Mouse (Mus musculus): Measurements from ENCODE around the gene Nxph4. TPM values are rescaled to one million over a fixed set of nuclear protein-coding genes. Genes with fewer than 3 reads are reported as not detected.
A peak's percentile ranks its signal among the peaks of the same experiment; 100 is the strongest.

Gene Nxph4
- total RNA-seq, 2 experiments from 2014 or later: 1.3 to 1.8 TPM

- intact Hi-C loops (cut with DNase I): no loop called here
- DNase-seq: no peak
These were observed 10.0 kb upstream of the Nxph4 start for GRCm38 (mm10) chr10:127544375-127544774.

- DNase-seq: no peak
- intact Hi-C loops (cut with DNase I): no loop called here
These were observed 9.6 kb upstream of the Nxph4 start for GRCm38 (mm10) chr10:127543916-127544315.

- no peak for DNase-seq
- intact Hi-C loops (cut with DNase I): no loop called here
These were observed 8.4 kb upstream of the Nxph4 start for GRCm38 (mm10) chr10:127542720-127543119.

- intact Hi-C loops (cut with DNase I): no loop called here
- peak; percentile 53 to 59 for DNase-seq
These were observed 7.7 kb upstream of the Nxph4 start for GRCm38 (mm10) chr10:127542084-127542483.

DNA sequence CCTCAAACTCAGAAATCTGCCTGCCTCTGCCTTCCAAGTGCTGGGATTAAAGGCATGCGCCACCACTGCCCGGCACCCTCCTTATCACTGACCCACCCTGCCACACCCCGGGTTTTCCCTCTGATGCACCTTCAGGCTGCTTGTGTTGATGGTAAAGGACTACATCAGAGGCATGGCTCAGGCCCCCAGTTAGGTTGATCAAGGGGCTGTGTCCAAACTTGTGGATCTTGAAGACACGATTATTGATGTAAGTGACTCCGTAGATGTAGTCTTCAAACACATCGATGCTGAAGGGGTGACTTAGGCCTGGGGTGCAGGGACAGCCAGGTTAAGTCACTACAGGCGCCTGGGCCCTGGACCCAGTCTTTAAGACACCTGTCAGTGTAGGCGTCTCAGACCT, 7.2 kb upstream of the Nxph4 start:
- intact Hi-C loops (cut with DNase I): no loop called here

GRCm38 (mm10) chr10:127537854-127538583, 3.7 kb upstream of the Nxph4 start:
- DNase-seq: peak; percentile 84 to 89
- intact Hi-C loops (cut with DNase I): loop anchor here (1.0 kb wide), 1 partner anchor 30 kb away; no protein-coding TSS in a partner anchor

More for the DNA sequence above, 7.2 kb upstream of the Nxph4 start:
- DNase-seq: no peak

GRCm38 (mm10) chr10:127536586-127537314, 2.4 kb upstream of the Nxph4 start:
- intact Hi-C loops (cut with DNase I): loop anchor here (1.0 kb wide), 1 partner anchor 23 kb away; no protein-coding TSS in a partner anchor
- DNase-seq: peak; percentile 40 to 56

GRCm38 (mm10) chr10:127534929-127535384, 598 bp upstream of the Nxph4 start:
- intact Hi-C loops (cut with DNase I): no loop called here
- no peak for DNase-seq

GRCm38 (mm10) chr10:127531548-127531947, 2.8 kb downstream of the Nxph4 start:
- intact Hi-C loops (cut with DNase I): no loop called here

GRCm38 (mm10) chr10:127530945-127531344, 3.4 kb downstream of the Nxph4 start:
- intact Hi-C loops (cut with DNase I): no loop called here
- no peak for DNase-seq

More at GRCm38 (mm10) chr10:127531548-127531947, 2.8 kb downstream of the Nxph4 start:
- DNase-seq: no peak

DNA sequence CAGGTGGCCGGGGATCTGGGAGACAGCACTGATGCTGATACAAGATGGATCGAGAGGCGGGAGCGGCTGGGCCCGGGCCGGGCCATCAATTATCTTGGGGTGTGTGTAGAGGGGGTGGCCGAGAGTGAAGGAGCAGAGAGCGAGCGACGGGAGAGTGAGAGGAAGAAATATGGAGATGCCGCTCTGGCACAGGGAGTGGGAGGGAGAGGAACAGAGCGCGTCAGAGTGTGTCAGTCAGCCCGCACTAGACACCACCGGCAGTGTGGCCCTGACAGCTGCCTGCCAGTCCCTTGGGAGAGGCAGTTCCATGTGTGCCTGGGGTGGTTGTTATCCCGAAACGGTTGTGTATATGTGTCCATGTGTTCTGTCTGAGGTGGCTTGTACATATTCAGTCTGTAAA, 6.9 kb downstream of the Nxph4 start:
- DNase-seq: no peak
- intact Hi-C loops (cut with DNase I): no loop called here

DNA sequence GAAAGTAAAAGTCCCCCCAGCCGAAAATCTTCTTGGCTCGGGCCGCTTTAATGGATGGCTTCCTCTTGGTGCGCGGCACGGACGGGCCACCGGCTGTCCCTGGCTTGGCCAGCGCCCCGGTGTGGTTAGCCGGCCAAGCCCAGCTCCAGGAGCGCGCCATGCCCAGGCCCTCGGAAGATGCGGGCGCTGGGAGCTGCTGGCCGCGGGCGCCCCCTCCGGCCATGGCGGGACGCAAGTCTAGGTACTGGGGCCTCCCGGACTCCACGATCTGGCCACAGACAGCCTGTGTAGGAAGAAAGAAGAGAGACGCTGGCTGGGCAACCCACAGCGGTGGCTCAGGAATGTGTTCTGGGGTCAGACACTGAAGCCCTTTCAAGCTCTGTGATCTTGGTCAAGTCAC, 7.7 kb downstream of the Nxph4 start:
- intact Hi-C loops (cut with DNase I): no loop called here

GRCm38 (mm10) chr10:127526048-127526447, 8.3 kb downstream of the Nxph4 start:
- intact Hi-C loops (cut with DNase I): no loop called here
- no peak for DNase-seq

More for the DNA sequence above, 7.7 kb downstream of the Nxph4 start:
- peak; percentile 51 to 75 for DNase-seq

DNA sequence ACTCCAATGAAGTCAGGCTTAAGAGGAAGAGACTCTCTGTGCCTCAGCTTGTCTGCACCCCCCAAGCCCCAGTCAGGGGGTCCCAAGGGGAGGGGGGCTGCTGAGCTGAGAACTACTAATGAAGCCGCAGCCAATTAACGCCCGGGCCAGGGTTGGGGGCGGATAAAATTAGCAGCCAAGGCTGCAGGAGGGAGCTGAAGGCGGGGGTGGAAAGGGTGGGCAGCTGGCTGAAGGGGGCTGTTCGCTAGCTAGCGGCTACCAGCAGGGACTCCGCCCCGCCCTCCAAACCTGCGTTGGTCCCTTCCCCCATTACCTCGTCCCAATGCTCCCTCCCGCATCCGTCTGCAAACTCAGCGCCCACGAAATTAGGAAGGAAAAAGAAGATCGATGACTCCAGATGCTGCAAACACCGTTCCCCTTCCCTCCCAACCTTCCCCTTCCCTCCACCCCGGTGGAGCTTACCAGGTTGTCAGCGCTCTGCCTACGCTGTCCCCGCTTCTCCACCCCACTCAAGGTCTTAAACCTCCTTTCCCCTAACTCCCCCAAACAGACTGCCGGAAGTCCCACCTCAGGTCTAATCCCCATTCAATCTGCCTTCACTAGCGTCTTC, 9.6 kb downstream of the Nxph4 start:
- DNase-seq: no peak
- intact Hi-C loops (cut with DNase I): no loop called here

- peak; percentile 89 to 91 for DNase-seq
- intact Hi-C loops (cut with DNase I): no loop called here
These were observed 12.2 kb downstream of the Nxph4 start, which contains the start of gene Shmt2 for GRCm38 (mm10) chr10:127522088-127522581. Gene Shmt2 (minus strand): TSS chr10:127522444.

DNA sequence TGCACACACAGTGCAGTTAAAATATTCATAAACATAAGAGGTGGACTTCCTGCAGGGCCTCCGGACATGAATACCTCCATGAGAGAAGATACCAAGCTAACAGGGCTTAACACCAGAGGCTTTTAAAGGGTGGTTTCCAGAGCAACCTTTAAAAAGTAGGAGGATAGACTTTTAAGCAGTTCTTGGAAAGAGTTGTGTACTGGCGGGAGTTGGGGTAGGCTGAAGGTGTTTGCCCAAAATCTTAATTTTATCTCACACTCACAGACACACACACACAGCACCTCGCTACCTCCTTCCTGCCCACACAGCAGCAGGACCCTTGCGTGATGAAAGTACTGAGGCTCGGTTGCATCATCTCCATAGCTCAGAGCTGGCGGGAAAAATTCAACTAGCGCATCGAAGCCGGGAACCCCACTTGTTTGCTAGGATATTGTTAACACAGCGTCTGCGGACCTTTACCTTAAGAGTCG, 12.7 kb downstream of the Nxph4 start:
- no peak for DNase-seq
- intact Hi-C loops (cut with DNase I): no loop called here

DNA sequence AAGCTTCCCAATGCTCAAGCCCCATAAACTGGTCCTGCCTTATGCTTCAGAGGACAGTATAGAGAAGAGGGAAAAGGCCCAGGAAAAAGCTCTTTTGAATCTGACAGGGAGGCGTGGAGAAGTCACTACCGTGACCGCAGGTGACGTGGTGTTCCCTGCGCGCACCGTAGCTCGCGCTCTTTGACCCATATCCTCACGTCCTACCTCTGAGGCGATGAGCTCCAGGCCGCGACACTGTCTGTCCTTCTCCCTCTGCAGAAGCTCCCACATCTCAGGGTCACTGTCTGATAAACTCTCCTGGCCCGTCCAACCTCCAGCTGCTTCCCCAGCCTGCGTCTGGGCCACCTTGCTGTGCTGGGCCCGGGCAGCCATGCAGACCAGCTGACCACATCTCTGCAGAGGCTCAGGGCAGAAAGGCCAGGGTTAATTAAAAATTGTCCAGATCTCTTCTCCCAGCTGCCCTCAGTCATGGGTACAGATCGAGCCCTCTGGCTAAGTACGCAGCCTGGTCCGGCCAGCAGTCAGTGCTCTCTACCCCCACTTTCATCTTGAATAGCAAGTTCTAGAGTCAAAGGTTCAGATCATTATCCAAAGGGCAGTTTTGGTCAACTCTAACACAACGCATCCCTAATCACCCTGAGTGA, 13.5 kb downstream of the Nxph4 start:
- intact Hi-C loops (cut with DNase I): no loop called here
- no peak for DNase-seq

- no peak for DNase-seq
- intact Hi-C loops (cut with DNase I): no loop called here
These were observed 14.3 kb downstream of the Nxph4 start for GRCm38 (mm10) chr10:127519903-127520713.

GRCm38 (mm10) chr10:127519041-127519701, 15.2 kb downstream of the Nxph4 start:
- intact Hi-C loops (cut with DNase I): no loop called here
- DNase-seq: peak in 1 of 2 experiments; percentile 6

Measured in heart, postnatal 10 days (tissue).